Mouse (Mus musculus): ENCODE measurements around the gene Ptgis.

Ptgis gene

DNA sequence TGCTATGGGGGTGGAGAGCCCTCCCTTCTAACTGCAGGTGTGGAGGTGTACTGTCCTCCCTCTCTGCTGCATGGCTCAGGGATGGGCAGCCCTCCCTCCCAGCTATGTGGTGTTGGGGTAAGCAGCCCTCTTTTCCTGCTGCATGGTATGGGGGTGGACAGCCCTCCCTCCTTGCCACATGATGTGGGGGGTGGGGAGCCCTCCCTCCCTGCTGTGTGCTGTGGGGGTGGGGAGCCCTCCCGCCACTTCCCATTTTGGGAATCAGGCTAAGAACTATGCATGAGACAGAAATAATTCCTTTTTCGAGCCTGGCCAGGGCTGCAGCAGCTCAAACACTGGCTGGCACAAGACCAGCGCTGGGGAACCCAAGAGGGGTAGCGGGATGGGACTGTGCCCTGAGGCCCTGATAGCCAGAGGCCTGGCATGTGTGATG lies 84.8 kb downstream of the Ptgis start:
- DNase-seq (ENCODE audit: low spot score) = no peak

DNA sequence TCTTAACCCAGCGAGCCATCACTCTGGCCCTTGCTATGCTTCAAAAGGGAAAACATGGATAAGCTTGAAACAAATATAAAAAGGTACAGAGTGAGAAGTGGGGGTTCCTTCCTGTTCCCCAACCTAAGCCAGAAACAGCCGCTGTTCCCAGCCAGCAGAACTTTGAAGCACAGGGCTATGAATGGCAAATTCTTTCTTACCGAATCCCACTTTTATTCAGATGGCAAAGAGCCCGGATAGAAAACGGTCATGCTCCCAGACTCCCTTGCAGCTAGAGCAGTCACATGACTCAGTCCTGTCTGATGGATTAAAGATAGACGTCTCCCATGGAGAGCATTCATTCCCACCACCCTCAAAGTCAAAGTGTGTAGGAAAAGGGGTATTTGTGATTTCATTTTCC lies 89.5 kb downstream of the Ptgis start:
- DNase-seq (ENCODE audit: low spot score) = no peak

DNA sequence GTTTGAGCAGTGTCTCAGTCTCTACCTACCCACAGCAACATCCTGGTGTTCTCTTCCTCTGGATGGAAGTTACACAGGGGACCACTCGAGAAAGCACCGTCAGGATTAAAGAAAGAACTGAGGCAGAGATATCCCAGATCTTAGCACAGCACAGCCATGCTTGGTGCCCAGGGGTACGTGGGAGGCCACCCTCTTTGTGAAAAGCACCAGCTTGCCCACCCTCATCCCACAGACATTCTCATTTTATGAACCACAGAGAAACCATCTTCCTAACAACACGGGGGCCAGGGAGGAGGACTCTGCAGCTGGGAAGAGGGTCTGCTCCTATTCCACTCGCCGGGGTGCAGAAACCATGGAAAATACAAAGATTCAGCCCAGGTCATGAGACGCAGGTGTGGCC lies 90.3 kb downstream of the Ptgis start:
- DNase-seq (ENCODE audit: low spot score) = no peak

DNA sequence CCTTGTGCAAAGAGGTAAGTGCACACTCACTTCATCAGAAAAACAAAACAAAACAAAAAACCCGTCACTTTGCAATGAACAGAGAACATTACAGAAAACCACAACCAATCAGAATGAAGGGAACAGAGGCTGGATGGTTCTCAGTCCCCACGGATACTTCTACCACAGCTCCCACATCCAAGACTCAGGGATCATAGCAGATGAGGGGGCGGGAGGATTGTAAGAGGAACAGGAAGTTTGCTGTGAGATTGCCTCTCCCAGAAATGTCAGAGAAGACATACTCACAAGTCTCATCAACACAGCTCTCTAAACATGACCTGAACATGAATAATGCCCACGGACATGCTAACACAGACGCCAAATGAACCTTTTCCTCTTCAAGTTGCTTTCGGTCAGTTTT lies 91.4 kb downstream of the Ptgis start:
- DNase-seq (ENCODE audit: low spot score) = no peak

DNA sequence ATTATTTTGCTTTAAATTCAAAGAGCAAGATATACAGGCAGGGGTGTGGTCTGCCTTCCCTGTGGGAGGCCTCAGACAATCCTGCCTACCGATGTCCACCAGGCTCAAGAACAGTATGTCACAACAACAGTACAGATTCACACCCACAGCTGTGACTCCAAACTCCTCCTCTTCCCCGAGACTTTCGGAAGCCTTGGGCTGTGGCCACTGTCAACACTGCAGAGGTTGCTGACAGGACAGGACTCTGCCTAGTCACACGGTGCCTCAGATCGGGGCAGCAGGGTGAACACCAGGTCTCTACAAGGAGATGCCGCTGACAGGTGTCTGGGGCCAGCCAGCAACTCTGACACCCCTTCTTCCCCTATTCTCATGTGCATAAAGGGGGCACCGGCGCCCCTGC lies 92.7 kb downstream of the Ptgis start:
- no peak for DNase-seq (ENCODE audit: low spot score)

DNA sequence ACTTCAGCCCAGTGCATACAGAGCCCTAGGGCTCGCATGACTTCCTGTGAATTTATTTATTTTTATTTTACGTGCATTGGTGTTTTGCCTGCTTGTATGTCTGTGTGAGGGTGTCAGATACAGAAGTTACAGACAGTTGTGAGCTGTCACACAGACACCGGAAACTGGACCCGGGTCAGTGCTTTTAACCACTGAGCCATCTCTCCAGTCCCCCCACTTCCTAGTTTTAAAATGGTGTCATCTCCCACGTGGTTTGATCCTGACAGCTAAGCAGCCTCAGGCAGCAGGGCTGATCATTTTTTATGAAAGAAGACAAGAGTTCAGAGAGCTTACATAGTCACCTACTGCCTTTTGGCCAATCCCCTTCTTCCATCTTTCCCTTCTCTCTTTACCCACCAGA lies 94.5 kb downstream of the Ptgis start:
- no peak for DNase-seq (ENCODE audit: low spot score)

DNA sequence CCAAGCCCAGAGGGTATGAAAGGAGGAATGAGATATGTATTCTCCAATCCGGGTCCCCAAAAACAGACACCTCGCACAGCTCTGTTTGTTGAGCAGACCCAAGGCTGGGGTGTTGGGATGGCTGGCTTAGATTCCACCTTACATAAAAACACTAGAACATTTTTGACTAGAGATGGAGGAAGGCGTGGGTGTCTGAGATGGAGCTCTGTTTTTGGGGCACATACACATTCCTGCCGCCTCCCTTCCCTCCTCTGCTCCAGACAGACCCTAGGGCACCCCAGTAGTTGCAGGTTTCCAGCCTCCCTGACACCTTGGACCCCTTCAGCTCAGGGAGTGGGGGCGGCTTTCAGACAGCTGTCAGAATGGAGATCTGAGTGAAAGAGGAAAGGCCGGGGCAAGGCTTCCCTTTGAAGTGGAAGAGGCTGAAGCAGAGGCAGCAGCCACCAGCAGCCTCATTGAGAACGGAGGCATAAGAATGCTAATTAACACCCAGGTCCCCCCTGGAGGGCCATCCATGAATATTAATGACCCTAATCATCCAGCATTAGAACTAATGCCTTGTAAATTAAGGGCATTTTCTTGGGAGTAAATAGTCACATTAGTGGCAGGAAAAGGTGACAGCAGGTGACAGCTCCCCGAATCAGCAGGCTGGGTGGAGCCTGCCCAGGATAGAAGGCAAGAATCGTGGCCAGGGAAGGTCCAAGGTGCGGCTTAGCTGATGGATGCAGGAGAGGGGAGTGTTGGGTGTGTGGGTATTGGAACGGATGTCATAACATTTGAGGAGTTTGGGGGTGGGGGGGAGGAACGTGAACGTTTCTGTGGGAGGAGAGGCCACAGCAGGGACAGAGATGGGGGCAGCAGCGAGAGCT lies 95.7 kb downstream of the Ptgis start:
- no peak for DNase-seq (ENCODE audit: low spot score)

DNA sequence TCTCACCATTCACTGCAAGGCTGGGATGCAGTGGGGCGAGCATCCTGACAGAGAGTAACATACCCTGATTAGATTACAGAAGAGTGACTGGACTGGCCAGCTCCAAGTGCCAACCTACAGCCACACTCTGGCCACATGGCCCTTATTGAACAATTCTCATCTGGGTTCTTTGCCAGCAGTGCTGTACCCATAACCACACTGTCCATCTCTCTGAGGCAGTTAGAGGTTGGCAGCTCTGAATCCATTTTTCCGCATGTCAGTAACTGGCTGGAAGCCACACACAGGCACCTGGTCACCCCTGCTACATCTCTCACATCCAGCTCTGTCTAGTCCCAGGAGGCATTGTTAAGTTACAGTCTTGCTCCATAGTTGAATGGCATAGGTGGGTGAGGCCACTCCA lies 96.5 kb downstream of the Ptgis start:
- no peak for DNase-seq (ENCODE audit: low spot score)

DNA sequence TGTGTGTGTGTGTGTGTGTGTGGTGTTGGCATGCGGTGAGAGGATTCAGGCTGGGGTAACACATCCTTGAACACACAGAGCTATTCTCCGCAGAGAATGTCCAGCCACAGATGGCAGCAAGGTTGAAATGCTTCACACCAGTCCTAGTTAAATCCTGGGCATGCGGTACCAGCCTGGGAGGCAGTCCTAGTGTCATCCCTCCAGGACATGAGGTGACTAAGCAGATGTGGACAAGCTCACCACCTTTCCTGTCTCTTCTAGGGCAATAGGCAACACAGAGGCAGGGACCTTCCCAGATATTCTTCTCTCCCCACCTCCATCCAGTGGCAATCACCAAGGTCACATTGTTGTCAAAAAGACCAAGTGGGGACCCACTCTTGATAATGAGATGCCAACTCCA lies 98.1 kb downstream of the Ptgis start:
- DNase-seq (ENCODE audit: low spot score) = no peak

DNA sequence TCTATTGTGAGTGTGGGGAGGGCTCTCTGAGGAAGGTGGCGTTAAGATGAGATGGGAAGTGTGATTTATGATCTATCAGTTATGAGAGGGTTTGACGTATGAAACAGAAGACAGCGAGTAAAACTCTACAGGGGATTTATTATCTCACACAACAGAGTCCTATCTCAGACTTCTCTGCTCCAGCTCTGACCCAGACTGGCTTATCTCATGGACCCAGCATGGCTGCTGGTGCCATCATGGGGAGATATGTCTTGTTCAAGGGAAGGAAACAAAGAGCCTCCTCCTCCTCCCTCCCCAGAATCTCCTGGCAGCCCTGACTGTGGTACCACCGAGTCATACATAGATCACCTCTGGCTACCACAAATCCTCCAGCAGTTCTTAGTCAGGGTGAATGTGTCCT lies 98.6 kb downstream of the Ptgis start:
- DNase-seq (ENCODE audit: low spot score) = no peak

All from urinary bladder, postnatal 10 days (tissue).